In genomic region chr10:25163510-25163909, GRCm38 (mm10) we compare ENCODE assay signal across 7 mouse cellular contexts.
DNase-seq lines count a peak whose midpoint lies in the region; ATAC-seq and TF ChIP-seq lines count a peak whose summit lies in the region.
"Not testable (repeated sequence)": the region's sequence is repeated elsewhere in the genome, so short reads cannot be mapped to it uniquely, and the experiment has no call there.

No protein-coding gene starts in this region.

- WGBS in cerebellum, adult 2 months = 40% methylated on average over 3 of the region's 3 CpGs
- 32% methylated on average over 3 of the region's 3 CpGs for WGBS in heart, embryonic 10.5 days
- 26% methylated on average over 3 of the region's 3 CpGs for whole genome bisulfite sequencing in lung, postnatal 0 days
- WGBS in thymus, adult 2 months = 61% methylated on average over 3 of the region's 3 CpGs

- not testable (repeated sequence) for H3K4me3 ChIP-seq in ES-Bruce4 (ENCODE audit: low read depth, low read length); cerebellum, adult 2 months (replicated peaks; ENCODE audit: insufficient read depth, low read depth, low read length); heart, embryonic 10.5 days; left cerebral cortex, adult 2 months; lung, postnatal 0 days (ENCODE audit: low read depth, low read length); thymus, adult 2 months (ENCODE audit: control insufficient read depth, insufficient read depth, low read length)

- H3K9ac ChIP-seq in ES-Bruce4 (ENCODE audit: low read depth, poor library complexity, severe bottlenecking); lung, postnatal 0 days (replicated peaks; ENCODE audit: low read depth): not testable (repeated sequence)

- H3K4me2 ChIP-seq in lung, postnatal 0 days (replicated peaks; ENCODE audit: low read depth, low read length) = not testable (repeated sequence)

- DNase-seq in 416B (ENCODE audit: low read depth) = peak; percentile 18
- DNase-seq in cerebellum, adult 2 months; left cerebral cortex, adult 2 months (ENCODE audit: extremely low spot score in 1 of 2, low spot score in 2 of 2); lung, postnatal 0 days (ENCODE audit: low spot score): not testable (repeated sequence)
- DNase-seq in heart, embryonic 10.5 days (ENCODE audit: low spot score) = peak; percentile 59
- DNase-seq in thymus, adult 2 months = peak; percentile 4

- H3K27ac ChIP-seq in ES-Bruce4 (ENCODE audit: insufficient read depth, low read length); cerebellum, adult 2 months (ENCODE audit: insufficient read depth, low read length); heart, embryonic 10.5 days; left cerebral cortex, adult 2 months; lung, postnatal 0 days (ENCODE audit: low read length); thymus, adult 2 months (ENCODE audit: control insufficient read depth, insufficient read depth, low read length): not testable (repeated sequence)

- not testable (repeated sequence) for TF ChIP-seq EP300 in ES-Bruce4 (IDR thresholded peaks at IDR 0.05; ENCODE audit: insufficient read depth, low read depth, low read length); lung, postnatal 0 days (IDR thresholded peaks at IDR 0.05)

- not testable (repeated sequence) for H3K4me1 ChIP-seq in ES-Bruce4 (ENCODE audit: control insufficient read depth, insufficient read depth, low read length); cerebellum, adult 2 months (ENCODE audit: control insufficient read depth, insufficient read depth, low read length); heart, embryonic 10.5 days; lung, postnatal 0 days (ENCODE audit: insufficient read depth, low read depth, low read length); thymus, adult 2 months (replicated peaks; ENCODE audit: control insufficient read depth, insufficient read depth, low read length)

- H3K27me3 ChIP-seq in ES-Bruce4 (ENCODE audit: control insufficient read depth, insufficient read depth, low read length, poor library complexity, severe bottlenecking); cerebellum, adult 2 months (ENCODE audit: control insufficient read depth, insufficient read depth, low read length); heart, embryonic 10.5 days (ENCODE audit: insufficient read depth, poor library complexity, severe bottlenecking); lung, postnatal 0 days (replicated peaks; ENCODE audit: insufficient read depth, low read length); thymus, adult 2 months (ENCODE audit: control insufficient read depth, insufficient read depth, low read length): not testable (repeated sequence)

- intact Hi-C loops in left cerebral cortex, adult 2 months (cut with DNase I) = loop anchor here (5.0 kb wide), 1 partner anchor 201 kb away; no protein-coding TSS in a partner anchor

- not testable (repeated sequence) for TF ChIP-seq POLR2A in ES-Bruce4 (IDR thresholded peaks at IDR 0.05; ENCODE audit: insufficient read depth, low read length); cerebellum, adult 2 months (IDR thresholded peaks at IDR 0.05; ENCODE audit: borderline replicate concordance, insufficient read depth, low read length); thymus, adult 2 months (IDR thresholded peaks at IDR 0.05; ENCODE audit: control insufficient read depth, extremely low read depth, insufficient read depth, low read length, poor library complexity)

- not testable (repeated sequence) for H3K36me3 ChIP-seq in ES-Bruce4 (ENCODE audit: control insufficient read depth, insufficient read depth, low read length, poor library complexity, severe bottlenecking); heart, embryonic 10.5 days; lung, postnatal 0 days (ENCODE audit: insufficient read depth, low read length); thymus, adult 2 months (ENCODE audit: control insufficient read depth, insufficient read depth, low read length)

- TF ChIP-seq CTCF in ES-Bruce4 (IDR thresholded peaks at IDR 0.05; ENCODE audit: low read depth, low read length) = peak; percentile 22
- peak; percentile 22; the same call in 1 of the 2 replicates for TF ChIP-seq CTCF in cerebellum, adult 2 months (IDR thresholded peaks at IDR 0.05; ENCODE audit: borderline replicate concordance, insufficient read depth, low read depth, low read length)
- peak; percentile 37 for TF ChIP-seq CTCF in left cerebral cortex, adult 2 months (IDR thresholded peaks at IDR 0.05)
- TF ChIP-seq CTCF in lung, postnatal 0 days (IDR thresholded peaks at IDR 0.05) = peak; percentile 36
- TF ChIP-seq CTCF in thymus, adult 2 months (IDR thresholded peaks at IDR 0.05; ENCODE audit: borderline replicate concordance, control insufficient read depth, extremely low read depth, insufficient read depth, low read length, poor library complexity) = not testable (repeated sequence)

- not testable (repeated sequence) for ATAC-seq in lung, postnatal 0 days

- not testable (repeated sequence) for H3K9me3 ChIP-seq in ES-Bruce4 (replicated peaks; ENCODE audit: control insufficient read depth, insufficient read depth, low read length, poor library complexity, severe bottlenecking); heart, embryonic 10.5 days; lung, postnatal 0 days (ENCODE audit: low read length)
